Mouse (Mus musculus) heart, postnatal 14 days (tissue): ENCODE data around the gene Asb8. TPM values are rescaled to one million over a fixed set of nuclear protein-coding genes. Genes with fewer than 3 reads are reported as not detected.

Experiments
- DNase-seq, 2 experiments: peaks; one replicate each; pipeline ENCODE4 v3.0.0; 2021 to 2022
- intact Hi-C: fragments of 180-260 bp; cut with DNase I; formaldehyde crosslinking; loops from one replicate; pipeline ENCODE4 v1.15.1; 2025
- long read RNA-seq, 2 experiments: library from polyadenylated mRNA; stranded (forward); transcript quantifications; one replicate each; pipeline ENCODE4 v2.0.0; 2021
- total RNA-seq, 2 experiments: library from RNA; stranded (reverse); gene quantifications; 2 replicates each; pipeline ENCODE4 v1.2.3; 2021

Gene Asb8
- total RNA-seq: 100 to 1,000 TPM in 1 of 2 experiments, 10 to 100 TPM in 1; 99.8 to 111 TPM
- long read RNA-seq, experiment 1, transcript Asb8-201 (4 exons, 1,049 nt): minor isoform, 42 of 141 reads
- long read RNA-seq, experiment 1, transcript Asb8-202 (4 exons, 1,100 nt): major isoform, 87 of 141 reads
- long read RNA-seq, experiment 1, partial matches to known transcripts: 10 of 141 reads
- long read RNA-seq, experiment 1, other reads (novel, unspliced or antisense): 2 of 141 reads
- long read RNA-seq, experiment 2, transcript Asb8-201 (4 exons, 1,049 nt): minor isoform, 42 of 126 reads
- long read RNA-seq, experiment 2, transcript Asb8-202 (4 exons, 1,100 nt): major isoform, 66 of 126 reads
- long read RNA-seq, experiment 2, partial matches to known transcripts: 14 of 126 reads
- long read RNA-seq, experiment 2, other reads (novel, unspliced or antisense): 4 of 126 reads

DNA sequence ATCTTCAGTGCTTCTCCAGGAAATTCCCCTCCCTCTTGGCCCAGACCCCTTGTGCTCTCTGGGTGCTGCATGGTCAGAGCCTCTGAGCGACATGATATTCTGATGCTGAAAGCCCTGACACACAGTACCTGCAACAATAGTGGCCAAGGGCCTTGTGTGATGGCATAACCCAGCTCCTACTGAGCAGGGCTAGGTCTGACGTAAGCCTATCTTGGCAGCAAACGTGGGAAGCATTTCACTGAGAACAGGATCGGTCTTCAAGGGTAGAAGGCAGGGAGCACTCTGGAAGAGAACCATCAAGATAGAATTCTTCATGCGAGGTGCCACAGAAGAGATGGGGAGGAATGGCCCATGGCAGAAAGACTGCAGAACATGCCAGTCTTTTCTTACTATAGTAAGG, at the start of gene Asb8:
Asb8 (minus strand) TSS at position 101 of the 400 bp plus-strand sequence.
- DNase-seq: no peak
- intact Hi-C loops: no loop called here

DNA sequence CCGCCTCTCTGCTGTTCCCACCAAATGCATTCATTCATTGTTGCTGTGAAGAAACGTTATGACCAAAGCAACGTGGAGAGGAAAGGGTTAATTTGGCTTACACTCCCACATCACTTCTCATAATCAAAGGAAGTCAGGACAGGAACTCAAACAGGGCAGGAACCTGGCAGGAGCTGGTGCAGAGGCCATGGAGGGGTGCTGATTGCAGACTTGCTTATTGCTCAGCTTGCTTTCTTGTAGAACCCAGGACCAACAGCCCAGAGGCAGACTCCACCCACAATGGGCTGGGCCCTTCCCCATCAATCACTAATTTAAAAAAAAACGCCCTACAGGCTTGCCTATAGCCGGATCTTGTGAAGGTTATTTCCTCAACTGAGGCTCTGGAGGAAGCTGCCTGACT, 48.7 kb upstream of the Asb8 start:
- no peak for DNase-seq
- intact Hi-C loops: no loop called here

GRCm38 (mm10) chr15:98213336-98213870, 48.0 kb upstream of the Asb8 start:
- no peak for DNase-seq
- intact Hi-C loops: no loop called here

GRCm38 (mm10) chr15:98209676-98210075, 44.3 kb upstream of the Asb8 start:
- intact Hi-C loops: no loop called here
- no peak for DNase-seq

- intact Hi-C loops: no loop called here
- no peak for DNase-seq
These were observed 30.0 kb upstream of the Asb8 start, which contains the start of gene Olfr288 for GRCm38 (mm10) chr15:98195442-98195841. Gene Olfr288 (minus strand): TSS chr15:98195542.

- no peak for DNase-seq
- intact Hi-C loops: loop anchor here (5.0 to 10.0 kb wide), 2 partner anchors 290 to 318 kb away; no protein-coding TSS in a partner anchor
These were observed 19.0 kb upstream of the Asb8 start for GRCm38 (mm10) chr15:98184456-98184855.

GRCm38 (mm10) chr15:98181856-98182570, 16.6 kb upstream of the Asb8 start:
- intact Hi-C loops: loop anchor here (2.0 to 10.0 kb wide), 3 partner anchors 209 to 320 kb away; no protein-coding TSS in a partner anchor
- DNase-seq: no peak

GRCm38 (mm10) chr15:98181132-98181711, 15.8 kb upstream of the Asb8 start:
- intact Hi-C loops: loop anchor here (2.0 to 10.0 kb wide), 3 partner anchors 210 to 321 kb away; no protein-coding TSS in a partner anchor
- peak; percentile 91 to 95 for DNase-seq

- DNase-seq: no peak
- intact Hi-C loops: loop anchor here (2.0 to 10.0 kb wide), 3 partner anchors 210 to 322 kb away; no protein-coding TSS in a partner anchor
These were observed 15.2 kb upstream of the Asb8 start for GRCm38 (mm10) chr15:98180567-98181131.

- intact Hi-C loops: no loop called here
- no peak for DNase-seq
These were observed 11.9 kb upstream of the Asb8 start for GRCm38 (mm10) chr15:98177320-98177719.

DNA sequence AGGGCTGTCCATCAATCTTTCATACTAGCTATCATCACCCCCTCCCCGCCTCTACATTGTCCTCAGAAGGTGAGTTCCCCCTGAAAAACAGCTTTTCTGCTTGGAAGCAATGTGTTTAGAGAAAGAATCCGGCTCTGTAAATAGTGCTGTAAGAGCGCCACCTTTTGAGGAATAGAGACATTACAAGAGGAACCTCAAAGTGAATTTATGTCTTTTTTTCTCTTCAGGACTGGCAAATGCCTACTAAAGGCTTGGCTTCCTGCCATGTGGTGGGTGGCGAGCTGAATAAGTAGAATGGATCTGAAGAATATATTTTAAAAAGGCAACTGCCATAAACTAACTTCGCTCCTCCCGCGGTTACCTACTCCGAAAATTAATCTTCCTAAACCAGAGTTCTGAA, 8.4 kb upstream of the Asb8 start:
- intact Hi-C loops: loop anchor here (2.0 to 5.0 kb wide), 2 partner anchors 81 to 212 kb away; partner anchors contain the start of genes Pfkm, Senp1 and Tmem106c
- DNase-seq: no peak

DNA sequence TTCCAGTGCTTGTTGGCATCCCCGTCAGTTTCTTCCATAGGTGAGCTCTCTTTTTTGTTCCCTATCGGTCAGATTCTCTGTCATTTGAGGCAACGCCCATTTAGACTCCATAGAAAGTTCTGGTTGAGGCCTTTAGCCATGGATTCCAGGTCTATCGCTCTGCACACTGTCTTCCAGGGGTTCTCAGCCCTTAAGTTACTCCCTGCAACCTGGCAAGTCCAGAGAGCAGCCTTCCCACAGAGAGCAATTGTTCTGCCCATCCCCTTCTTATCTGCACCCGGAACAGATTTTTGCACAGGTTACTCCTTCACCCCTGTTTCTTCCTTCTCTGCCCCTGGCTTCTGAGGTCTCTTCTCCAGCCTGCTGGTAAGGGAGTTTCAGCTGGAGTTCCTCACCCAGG, 6.7 kb upstream of the Asb8 start:
- intact Hi-C loops: loop anchor here (2.0 to 5.0 kb wide), 2 partner anchors 79 to 210 kb away; partner anchors contain the start of genes Pfkm, Senp1 and Tmem106c
- DNase-seq: no peak

DNA sequence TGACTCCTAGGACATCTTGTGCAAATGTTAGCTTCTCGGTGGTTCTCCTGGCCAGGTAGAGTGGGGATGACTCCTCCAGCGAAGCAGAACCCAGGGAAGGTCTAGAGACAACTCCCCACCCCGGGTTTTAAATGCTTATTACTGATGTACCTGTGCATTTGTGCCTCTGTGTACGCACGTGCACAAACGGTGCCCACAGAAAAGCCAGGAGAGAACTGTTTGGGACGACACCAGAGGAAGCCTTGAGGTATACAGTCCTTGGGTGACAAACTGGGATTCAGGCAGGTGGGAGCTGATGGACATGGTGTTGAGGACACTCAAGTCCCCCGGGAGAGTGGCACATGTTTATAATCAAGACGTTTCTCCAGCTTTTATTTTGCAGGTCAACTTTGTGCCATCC, 5.5 kb upstream of the Asb8 start:
- DNase-seq: no peak
- intact Hi-C loops: loop anchor here (5.0 kb wide), 1 partner anchor 209 kb away; the partner anchor contains the start of gene Tmem106c

DNA sequence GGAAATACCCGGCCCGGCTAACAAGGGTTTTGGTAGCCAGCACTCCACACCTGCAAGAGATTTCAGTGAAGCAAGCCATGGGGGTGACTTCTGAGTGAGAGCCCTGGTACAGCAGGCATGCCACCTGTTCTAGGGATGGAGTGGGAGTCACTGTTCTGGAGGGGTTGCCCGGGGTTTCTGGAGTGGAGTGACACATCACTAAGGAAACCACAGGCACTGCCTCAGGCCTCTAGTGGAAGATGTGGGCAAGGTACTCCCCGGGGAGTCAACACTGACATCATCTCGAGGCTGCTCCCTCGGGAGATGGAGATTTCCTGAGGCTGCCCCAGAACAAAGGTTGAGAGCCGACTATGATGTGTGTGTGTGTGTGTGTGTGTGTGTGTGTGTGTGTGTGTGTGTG, 4.9 kb upstream of the Asb8 start:
- intact Hi-C loops: loop anchor here (5.0 kb wide), 1 partner anchor 208 kb away; the partner anchor contains the start of gene Tmem106c
- no peak for DNase-seq

DNA sequence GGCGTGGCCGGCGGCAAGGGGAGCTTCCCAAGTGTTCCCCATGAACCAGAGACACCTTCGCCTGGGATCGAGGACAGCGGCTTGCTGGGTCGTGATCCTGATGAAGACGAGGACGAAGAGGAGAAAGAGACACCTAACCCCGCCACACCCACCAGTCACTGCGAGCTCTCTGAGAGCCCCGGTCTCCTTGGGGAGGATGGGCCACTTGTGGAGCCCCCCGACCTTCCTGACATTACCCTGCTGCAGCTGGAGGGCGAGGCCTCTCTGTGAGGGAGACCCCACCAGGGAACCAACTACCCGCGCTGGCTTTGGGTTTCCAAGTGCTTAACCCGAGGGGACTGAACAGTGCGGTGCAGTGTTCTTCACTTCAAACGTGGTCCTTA, 3.2 kb upstream of the Asb8 start:
- intact Hi-C loops: no loop called here
- DNase-seq: no peak

GRCm38 (mm10) chr15:98167645-98168621, 2.5 kb upstream of the Asb8 start:
- intact Hi-C loops: no loop called here
- peak; percentile 64 to 75 for DNase-seq

- DNase-seq: no peak
- intact Hi-C loops: no loop called here
These were observed 1.7 kb upstream of the Asb8 start, which contains the start of gene Ccdc184 for GRCm38 (mm10) chr15:98166963-98167644. Gene Ccdc184 (plus strand): TSS chr15:98167158.

DNA sequence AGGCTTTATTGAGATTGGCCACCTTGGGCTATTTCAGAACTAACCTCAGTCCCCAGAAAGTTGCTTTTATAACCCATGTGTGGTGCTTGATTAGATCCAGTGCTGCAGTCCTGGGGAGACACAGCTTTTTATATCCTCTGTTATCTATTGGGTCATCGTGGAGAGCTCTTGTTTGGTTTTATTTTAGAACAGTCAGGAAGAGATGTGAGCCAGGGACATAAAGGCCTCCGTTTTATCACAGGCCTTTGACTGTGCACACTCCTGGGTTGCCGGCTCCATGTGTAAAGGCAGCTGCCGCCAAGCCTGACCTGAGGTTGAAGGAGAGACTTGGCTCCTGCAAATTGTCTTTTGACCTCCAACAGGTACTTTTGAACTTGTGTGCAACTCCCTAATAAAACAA, 2.9 kb downstream of the Asb8 start:
- no peak for DNase-seq
- intact Hi-C loops: no loop called here
